Comparison of ENCODE assay signal across 25 mouse cellular contexts in genomic region chr10:73326861-73327260, GRCm38 (mm10).
DNase-seq lines count a peak whose midpoint lies in the region; TF ChIP-seq lines count a peak whose summit lies in the region.
"Had no signal": no experiment of that assay in that cellular context is flagged by ENCODE, and none has a peak within 500 bp of the region (broad histone marks: within the 10 kb centered on the region; RNA-seq: fewer than 3 reads in every experiment).

No protein-coding gene starts in this region.

- no peaks in the 10 kb centered on the region for H3K27me3 ChIP-seq in C2C12 (ENCODE audit: control insufficient read depth, insufficient read depth, insufficient read length)
- H3K27me3 ChIP-seq in limb, embryonic 10.5 days (ENCODE audit: low read depth, poor library complexity, severe bottlenecking), result no peaks in the 10 kb centered on the region
- H3K27me3 ChIP-seq: CH12.LX; embryonic facial prominence, embryonic 12.5 days; embryonic facial prominence, embryonic 15.5 days; heart, embryonic 13.5 days had no signal

- DNase-seq in 3134 (ENCODE audit: extremely low read depth, insufficient read length, low spot score) (peak; percentile 49), R1 (ENCODE audit: low read depth, low spot score) (peak; percentile 20)
- peak; percentile 13 for DNase-seq in testis, postnatal 14 days (ENCODE audit: low spot score)
- no peak for DNase-seq in left cerebral cortex, postnatal 4 days
- no peak for DNase-seq in limb, embryonic 10.5 days (ENCODE audit: low spot score)
- DNase-seq in cerebellum, postnatal 4 days (ENCODE audit: low spot score in 2 of 2), result no peak
- DNase-seq: adrenal gland, adult 2 months; adrenal gland, postnatal 14 days; cerebellum, adult 11 months; cerebellum, adult 2 months; cerebellum, adult 9-11 months; gastrocnemius, postnatal 10 days; gastrocnemius, postnatal 36 days; heart, adult 2 months; heart, postnatal 14 days; heart, postnatal 4 days had no signal

- H3K36me3 ChIP-seq in C2C12 (ENCODE audit: control insufficient read depth, insufficient read depth), result no peaks in the 10 kb centered on the region
- H3K36me3 ChIP-seq in limb, embryonic 10.5 days, result no peaks in the 10 kb centered on the region
- H3K36me3 ChIP-seq: embryonic facial prominence, embryonic 12.5 days; embryonic facial prominence, embryonic 15.5 days; G1E; heart, embryonic 10.5 days; heart, embryonic 13.5 days had no signal

- no peak overlapping the region for H3ac ChIP-seq in C2C12 (ENCODE audit: control insufficient read depth, insufficient read length, low read depth)

- H3K79me2 ChIP-seq in C2C12 (ENCODE audit: control insufficient read depth, insufficient read depth), result peaks cover 35% of the 10 kb centered on the region

- H3K79me3 ChIP-seq in C2C12 (ENCODE audit: low read depth), result peaks cover 18% of the 10 kb centered on the region

- no peaks in the 10 kb centered on the region for H3K9me3 ChIP-seq in limb, embryonic 10.5 days (replicated peaks)
- H3K9me3 ChIP-seq: embryonic facial prominence, embryonic 12.5 days; embryonic facial prominence, embryonic 15.5 days; G1E; heart, embryonic 10.5 days; heart, embryonic 13.5 days had no signal

- peak overlapping the region; percentile 41 for H3K4me3 ChIP-seq in C2C12 (ENCODE audit: insufficient read depth, poor library complexity, severe bottlenecking)
- no peak overlapping the region for H3K4me3 ChIP-seq in limb, embryonic 10.5 days
- H3K4me3 ChIP-seq: embryonic facial prominence, embryonic 12.5 days; embryonic facial prominence, embryonic 15.5 days; heart, adult 2 months; heart, embryonic 10.5 days; heart, embryonic 13.5 days had no signal

- intact Hi-C loops in left cerebral cortex, postnatal 4 days (cut with DNase I), result no loop called here

- no peak overlapping the region for H3K27ac ChIP-seq in limb, embryonic 10.5 days
- H3K27ac ChIP-seq: embryonic facial prominence, embryonic 12.5 days; embryonic facial prominence, embryonic 15.5 days; heart, adult 2 months; heart, embryonic 10.5 days; heart, embryonic 13.5 days; hindbrain, embryonic 14.5 days; hindbrain, postnatal 0 days had no signal

- TF ChIP-seq CTCF in C2C12 (IDR thresholded peaks at IDR 0.05; ENCODE audit: control insufficient read depth, insufficient read depth, insufficient read length), result no peak

- 93% methylated on average over 7 of the region's 7 CpGs for WGBS in limb, embryonic 10.5 days

- no peaks in the 10 kb centered on the region for H3K4me1 ChIP-seq in limb, embryonic 10.5 days
- H3K4me1 ChIP-seq: embryonic facial prominence, embryonic 12.5 days; embryonic facial prominence, embryonic 15.5 days; heart, embryonic 10.5 days; heart, embryonic 13.5 days had no signal

TF ChIP-seq in C2C12, 6 proteins besides CTCF, POLR2A, EP300 and RAD21:
- TF ChIP-seq FOSL1 (IDR thresholded peaks at IDR 0.05; ENCODE audit: insufficient read depth, low read length, poor library complexity, severe bottlenecking) (no peak), MAX (IDR thresholded peaks at IDR 0.05) (peak; percentile 25)

Comparison
In these comparisons a context has a peak if more than half of its experiments do, and no peak if none do; other contexts are left out.
1. DNase-seq: peak in 3134 (single experiment), R1 (single experiment) and testis, postnatal 14 days (single experiment); none in left cerebral cortex, postnatal 4 days (single experiment), limb, embryonic 10.5 days (single experiment) and cerebellum, postnatal 4 days (0 of 2).